Mouse (Mus musculus) liver, adult 2 months (tissue): ENCODE data around the gene Got1.

Source experiments
- CTCF ChIP-seq: fragments of 200-500 bp; IDR thresholded peaks from 2 replicates; pipeline ENCODE4 v1.5.1; 2011; ENCODE audit warnings: low read depth, low read length, control low read depth
- POLR2A ChIP-seq: fragments of 200-500 bp; IDR thresholded peaks from 2 replicates; pipeline ENCODE4 v1.6.1; 2011; ENCODE audit warnings: low read length, control low read depth; ENCODE audit not compliant: insufficient read depth; ENCODE audit errors: extremely low read depth

GRCm38 (mm10) chr19:43515668-43516396 lies 8.6 kb downstream of the Got1 start:
- TF ChIP-seq CTCF (no peak), POLR2A (no peak)
